Mouse (Mus musculus): ENCODE results near the gene Srek1. TPM values are rescaled to one million over a fixed set of nuclear protein-coding genes. Genes with fewer than 3 reads are reported as not detected.

Gene Srek1
- polyA plus RNA-seq, 1 experiment from 2014 or later = 75.2 TPM

DNA sequence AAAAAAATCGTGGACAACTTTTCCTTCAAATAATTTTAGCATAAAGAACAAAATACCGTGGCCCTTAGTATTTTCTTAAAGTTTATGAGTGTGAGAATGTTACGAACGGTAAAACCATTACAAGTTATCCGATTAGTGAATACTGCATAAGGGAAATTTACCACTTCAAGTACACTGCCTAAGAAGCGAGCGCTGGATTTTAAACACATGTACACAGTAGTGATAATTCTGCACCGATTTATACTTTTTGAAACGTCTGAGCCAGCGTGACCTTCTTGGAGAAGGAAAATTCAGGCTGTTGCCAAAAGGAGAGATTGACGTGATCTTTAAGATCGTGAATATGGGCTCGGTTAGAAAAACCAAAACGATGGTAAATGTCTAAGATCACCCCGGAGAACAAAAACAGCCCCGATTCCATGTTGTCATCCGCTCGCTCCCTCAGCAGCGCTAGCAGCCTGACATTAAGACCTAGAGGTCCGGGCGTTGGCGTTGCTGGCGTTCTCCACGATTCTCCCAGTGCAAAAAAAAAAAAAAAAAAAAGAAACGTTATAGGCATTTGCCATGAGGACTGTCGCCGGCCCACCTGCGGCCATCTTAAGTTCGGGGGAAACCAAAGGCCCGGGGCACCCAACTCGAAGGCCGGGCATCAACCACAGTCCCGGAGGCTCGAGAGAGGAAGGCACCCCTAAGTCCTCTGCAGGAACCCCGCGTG, 845 bp downstream of the Srek1 start:
- peak overlapping the region; percentile 87 for H3K9ac ChIP-seq

DNA sequence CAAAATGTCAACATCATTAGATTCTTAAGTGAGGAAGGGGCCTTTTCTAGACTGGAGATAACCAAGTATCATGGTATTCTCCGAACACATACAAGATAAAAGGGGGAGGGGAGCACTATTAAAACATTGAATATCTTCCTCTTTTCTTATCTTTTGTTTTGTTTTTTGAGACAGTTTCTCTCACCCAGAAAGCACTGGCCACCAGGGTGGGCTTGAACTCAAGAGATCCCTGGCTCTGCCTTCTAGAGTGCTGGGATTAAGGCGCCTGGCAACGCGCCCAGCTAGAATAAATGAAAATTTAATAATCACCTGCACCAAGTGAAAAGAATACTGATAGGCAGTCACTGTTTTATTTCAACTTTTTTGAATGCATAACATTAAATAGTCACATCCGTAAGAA, 1.5 kb downstream of the Srek1 start:
- no peak for ATAC-seq (ENCODE audit: low read depth)
- Histone ChIP-seq H3K4me1 (replicated peaks) (peaks cover 31% of the 10 kb centered on the region), H3K27ac (replicated peaks) (no peak overlapping the region), H3K9me3 (no peaks in the 10 kb centered on the region), H3K4me3 (peak overlapping the region; percentile 67), H3K4me2 (peak overlapping the region; percentile 64), H3K36me3 (peaks cover 1% of the 10 kb centered on the region), H3K9ac (peak overlapping the region; percentile 87), H3K27me3 (no peaks in the 10 kb centered on the region)
- WGBS = 37% methylated on average over 5 of the region's 5 CpGs

More for the DNA sequence above, 845 bp downstream of the Srek1 start:
- H3K9me3 ChIP-seq = no peaks in the 10 kb centered on the region
- no peaks in the 10 kb centered on the region for H3K27me3 ChIP-seq
- H3K4me1 ChIP-seq (replicated peaks) = peaks cover 31% of the 10 kb centered on the region
- peak overlapping the region; percentile 64 for H3K4me2 ChIP-seq
- 3% methylated on average over 36 of the region's 36 CpGs for WGBS
- ATAC-seq (ENCODE audit: low read depth) = peak; percentile 81; the same call in 1 of the 2 replicates
- peak overlapping the region; percentile 67 for H3K4me3 ChIP-seq
- H3K27ac ChIP-seq (replicated peaks) = peak overlapping the region; percentile 99
- H3K36me3 ChIP-seq = no peaks in the 10 kb centered on the region

DNA sequence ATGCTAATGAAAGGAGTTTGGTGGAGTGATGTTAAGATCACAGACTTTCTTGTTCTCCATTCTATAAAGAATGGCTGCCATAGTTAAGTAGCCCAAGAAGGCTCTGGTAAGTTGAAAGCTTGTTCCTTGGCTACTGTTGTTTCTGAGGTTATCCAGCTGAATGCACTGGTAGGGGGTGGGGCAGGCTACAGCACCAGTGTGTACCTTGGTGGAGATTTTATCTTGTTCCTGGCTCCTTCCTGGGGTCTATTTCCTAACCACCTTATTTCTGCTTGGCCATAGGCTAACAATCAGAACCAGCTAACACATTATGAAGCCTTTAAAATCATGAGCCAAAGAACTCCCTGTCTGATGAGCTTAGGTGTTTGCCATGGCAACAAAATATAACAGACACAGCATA, 3.6 kb downstream of the Srek1 start:
- Histone ChIP-seq H3K9ac (no peak overlapping the region), H3K27me3 (no peaks in the 10 kb centered on the region), H3K4me2 (no peak overlapping the region), H3K4me1 (replicated peaks) (peaks cover 31% of the 10 kb centered on the region), H3K36me3 (peaks cover 16% of the 10 kb centered on the region), H3K4me3 (no peak overlapping the region), H3K27ac (replicated peaks) (no peak overlapping the region), H3K9me3 (no peaks in the 10 kb centered on the region)
- ATAC-seq (ENCODE audit: low read depth) = no peak

DNA sequence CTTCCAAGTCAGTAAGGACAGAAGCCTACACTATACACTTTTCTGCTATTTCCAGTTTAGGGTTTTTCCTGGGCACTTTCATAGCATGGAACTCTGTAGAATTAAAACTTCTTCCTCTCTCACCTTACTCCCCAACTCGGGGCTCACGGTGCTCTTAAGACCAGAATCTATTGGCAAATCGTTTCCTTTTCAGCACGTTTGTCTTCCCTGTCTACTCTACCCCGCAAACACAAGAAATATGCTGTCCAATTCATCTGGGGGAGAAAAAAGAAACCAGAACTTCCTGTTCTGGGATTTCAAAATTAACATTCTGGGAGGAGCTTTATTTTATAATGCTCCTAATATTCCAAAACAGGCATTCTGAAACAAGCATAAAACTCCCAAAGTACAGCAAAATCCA, 6.5 kb downstream of the Srek1 start:
- Histone ChIP-seq H3K36me3 (peaks cover 24% of the 10 kb centered on the region), H3K9ac (no peak overlapping the region), H3K27me3 (no peaks in the 10 kb centered on the region), H3K9me3 (no peaks in the 10 kb centered on the region), H3K27ac (replicated peaks) (no peak overlapping the region; the same call in 1 of the 2 replicates), H3K4me1 (replicated peaks) (peaks cover 23% of the 10 kb centered on the region), H3K4me2 (no peak overlapping the region), H3K4me3 (no peak overlapping the region)
- ATAC-seq (ENCODE audit: low read depth) = no peak
- 84% methylated on average over 5 of the region's 5 CpGs for WGBS

DNA sequence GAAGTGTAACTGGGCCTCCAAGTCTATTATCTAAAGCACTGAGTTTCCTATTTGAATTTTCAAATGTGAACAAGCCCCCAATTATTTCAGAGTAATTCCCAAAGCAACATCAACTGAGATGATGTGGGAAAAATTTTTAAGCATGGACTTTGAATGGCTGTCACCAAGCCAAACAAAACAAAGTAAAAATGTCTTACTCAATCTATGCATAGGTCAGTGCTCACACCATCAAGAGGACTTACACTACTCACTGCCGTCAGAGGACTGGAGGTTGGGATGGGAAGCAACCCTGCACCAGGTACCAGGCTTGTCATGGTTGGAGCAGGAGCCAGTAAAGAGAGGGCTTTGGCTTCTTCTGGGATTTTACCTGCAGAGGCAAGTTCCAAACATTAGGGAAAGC, 10.8 kb downstream of the Srek1 start:
- Histone ChIP-seq H3K27ac (replicated peaks) (no peak overlapping the region), H3K4me3 (no peak overlapping the region), H3K9me3 (no peaks in the 10 kb centered on the region), H3K4me1 (replicated peaks) (no peaks in the 10 kb centered on the region), H3K36me3 (peaks cover 60% of the 10 kb centered on the region), H3K9ac (no peak overlapping the region), H3K4me2 (no peak overlapping the region), H3K27me3 (no peaks in the 10 kb centered on the region)
- no peak for ATAC-seq (ENCODE audit: low read depth)
- 66% methylated on average over 1 of the region's 1 CpGs for WGBS

DNA sequence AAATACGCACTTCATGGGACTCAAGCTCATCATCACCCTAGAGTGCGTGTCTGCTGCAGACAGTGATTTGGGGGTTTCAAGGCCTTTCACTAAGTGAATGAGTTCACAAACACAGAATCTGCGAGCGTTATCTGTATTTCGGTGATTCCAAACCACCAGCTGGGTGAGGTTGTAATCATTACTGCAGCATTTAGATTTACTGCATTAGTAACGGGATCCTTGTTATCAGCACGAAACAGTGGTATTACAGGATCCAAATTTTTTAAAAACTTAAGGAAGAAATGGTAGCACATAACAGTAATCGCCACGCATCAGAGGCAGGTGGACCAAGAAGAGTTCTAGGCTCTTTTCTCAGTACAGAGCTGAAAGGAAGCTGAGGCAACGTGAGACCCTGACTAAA, 12.4 kb downstream of the Srek1 start:
- peaks cover 69% of the 10 kb centered on the region for H3K36me3 ChIP-seq
- no peak overlapping the region for H3K9ac ChIP-seq
- no peaks in the 10 kb centered on the region for H3K4me1 ChIP-seq (replicated peaks)
- no peak overlapping the region for H3K4me3 ChIP-seq
- WGBS = 94% methylated on average over 10 of the region's 10 CpGs
- H3K27me3 ChIP-seq = no peaks in the 10 kb centered on the region
- no peaks in the 10 kb centered on the region for H3K9me3 ChIP-seq
- ATAC-seq (ENCODE audit: low read depth) = no peak
- H3K27ac ChIP-seq (replicated peaks) = no peak overlapping the region
- no peak overlapping the region for H3K4me2 ChIP-seq

DNA sequence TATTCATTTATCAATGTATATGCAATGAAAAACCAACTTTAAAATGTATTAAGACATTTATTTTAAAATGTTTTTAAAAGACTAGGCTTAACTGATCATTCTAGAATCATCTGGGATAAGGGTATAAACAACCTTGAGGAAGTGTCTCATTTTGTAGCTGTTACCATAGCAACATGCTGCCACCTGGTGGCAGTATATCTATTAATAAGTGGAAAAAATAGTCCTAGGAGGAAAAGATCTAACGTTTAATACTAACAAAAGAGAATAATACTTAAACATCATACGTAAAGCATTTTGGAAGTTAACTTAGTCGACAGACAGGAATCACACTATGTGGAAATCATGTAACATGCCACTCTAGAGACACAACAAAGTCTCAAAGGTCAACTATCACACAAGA, 23.0 kb downstream of the Srek1 start:
- no peak overlapping the region for H3K4me3 ChIP-seq
- H3K4me2 ChIP-seq = no peak overlapping the region
- H3K27ac ChIP-seq (replicated peaks) = no peak overlapping the region
- no peaks in the 10 kb centered on the region for H3K27me3 ChIP-seq
- H3K36me3 ChIP-seq = peaks cover 71% of the 10 kb centered on the region
- no peak for ATAC-seq (ENCODE audit: low read depth)
- no peak overlapping the region for H3K9ac ChIP-seq
- no peaks in the 10 kb centered on the region for H3K4me1 ChIP-seq (replicated peaks)
- 63% methylated on average over 3 of the region's 3 CpGs for WGBS
- no peaks in the 10 kb centered on the region for H3K9me3 ChIP-seq

DNA sequence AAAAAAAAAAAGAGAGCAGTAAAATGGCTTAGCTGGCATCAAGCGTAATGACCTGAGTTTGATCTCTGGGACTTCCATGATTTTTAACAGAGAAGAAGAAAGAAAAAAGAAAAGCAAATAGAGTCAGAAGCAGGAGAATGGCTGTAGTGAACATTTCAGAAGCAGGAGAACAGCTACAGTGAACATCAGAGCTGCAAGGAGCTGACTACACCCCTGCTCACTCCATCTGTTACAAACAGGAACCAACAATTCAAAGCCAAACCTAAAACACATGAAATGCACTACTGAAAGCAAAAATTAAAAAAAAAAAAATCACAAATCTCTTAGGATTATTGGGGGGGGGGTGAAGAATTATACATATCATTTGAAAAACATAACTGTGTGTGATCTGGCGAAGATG, 28.7 kb downstream of the Srek1 start:
- H3K36me3 ChIP-seq = peaks cover 78% of the 10 kb centered on the region
- H3K27ac ChIP-seq (replicated peaks) = no peak overlapping the region
- no peak for ATAC-seq (ENCODE audit: low read depth)
- H3K27me3 ChIP-seq = no peaks in the 10 kb centered on the region
- no peaks in the 10 kb centered on the region for H3K4me1 ChIP-seq (replicated peaks)
- 96% methylated on average over 2 of the region's 2 CpGs for WGBS
- H3K4me3 ChIP-seq = no peak overlapping the region
- no peak overlapping the region for H3K9ac ChIP-seq
- no peaks in the 10 kb centered on the region for H3K9me3 ChIP-seq
- H3K4me2 ChIP-seq = no peak overlapping the region

DNA sequence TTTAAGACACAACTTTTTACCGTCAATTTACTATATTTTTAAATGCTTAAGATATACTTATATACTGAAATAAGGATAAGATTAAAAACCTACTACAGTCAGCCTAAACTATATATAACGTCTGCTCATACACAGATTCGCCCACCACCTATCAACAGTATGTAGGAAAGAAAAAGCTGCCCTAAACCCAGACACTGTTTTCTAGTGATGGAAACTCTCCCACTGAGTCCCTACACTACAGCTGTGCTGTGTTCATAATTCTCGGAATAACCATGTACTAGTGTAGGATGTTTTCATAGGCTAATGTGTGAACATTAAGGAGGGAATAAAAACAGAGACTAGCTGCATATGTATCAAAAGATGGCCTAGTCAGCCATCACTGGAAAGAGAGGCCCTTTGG, 29.2 kb downstream of the Srek1 start:
- no peak for ATAC-seq (ENCODE audit: low read depth)
- Histone ChIP-seq H3K9ac (no peak overlapping the region), H3K27ac (replicated peaks) (no peak overlapping the region), H3K9me3 (no peaks in the 10 kb centered on the region), H3K4me1 (replicated peaks) (no peaks in the 10 kb centered on the region), H3K27me3 (no peaks in the 10 kb centered on the region), H3K4me3 (no peak overlapping the region), H3K4me2 (no peak overlapping the region), H3K36me3 (peaks cover 74% of the 10 kb centered on the region)
- 92% methylated on average over 4 of the region's 4 CpGs for WGBS

DNA sequence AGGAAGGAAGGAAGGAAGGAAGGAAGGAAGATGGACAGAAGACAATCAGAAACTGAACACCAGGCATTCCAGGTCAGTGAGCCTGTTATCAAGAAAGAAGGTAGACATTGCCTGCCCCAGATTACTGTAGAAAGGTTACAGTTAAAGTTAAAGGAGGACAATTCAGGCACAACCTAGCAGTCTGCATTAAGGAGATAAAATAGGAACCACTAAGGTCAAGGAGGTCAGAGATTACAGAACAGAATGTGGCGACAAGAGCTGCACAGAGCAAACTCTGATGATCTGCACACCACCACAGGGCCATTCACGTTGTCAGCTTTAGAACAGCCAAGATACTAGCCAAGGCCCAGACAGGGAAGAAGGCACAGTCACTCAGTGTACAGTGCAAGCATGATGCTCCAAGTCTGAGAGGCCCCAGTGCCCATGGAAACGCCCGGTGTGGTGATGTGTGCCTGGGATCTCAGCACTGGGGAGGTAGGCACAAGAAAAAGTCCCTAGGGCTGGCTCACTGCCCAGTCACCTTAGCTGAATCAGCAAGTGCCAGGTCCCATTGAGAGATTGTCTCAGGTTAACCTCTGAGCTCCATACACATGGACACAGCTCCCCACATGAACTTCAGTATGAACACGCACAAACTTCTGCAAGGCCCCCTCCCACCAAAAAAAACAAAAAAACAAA, 38.9 kb downstream of the Srek1 start:
- no peak overlapping the region for H3K4me2 ChIP-seq
- H3K4me1 ChIP-seq (replicated peaks) = no peaks in the 10 kb centered on the region
- peaks cover 62% of the 10 kb centered on the region for H3K36me3 ChIP-seq
- ATAC-seq (ENCODE audit: low read depth) = no peak
- no peak overlapping the region for H3K9ac ChIP-seq
- no peak overlapping the region for H3K4me3 ChIP-seq
- H3K27me3 ChIP-seq = no peaks in the 10 kb centered on the region
- H3K9me3 ChIP-seq = no peaks in the 10 kb centered on the region
- WGBS = 86% methylated on average over 5 of the region's 5 CpGs
- H3K27ac ChIP-seq (replicated peaks) = no peak overlapping the region

DNA sequence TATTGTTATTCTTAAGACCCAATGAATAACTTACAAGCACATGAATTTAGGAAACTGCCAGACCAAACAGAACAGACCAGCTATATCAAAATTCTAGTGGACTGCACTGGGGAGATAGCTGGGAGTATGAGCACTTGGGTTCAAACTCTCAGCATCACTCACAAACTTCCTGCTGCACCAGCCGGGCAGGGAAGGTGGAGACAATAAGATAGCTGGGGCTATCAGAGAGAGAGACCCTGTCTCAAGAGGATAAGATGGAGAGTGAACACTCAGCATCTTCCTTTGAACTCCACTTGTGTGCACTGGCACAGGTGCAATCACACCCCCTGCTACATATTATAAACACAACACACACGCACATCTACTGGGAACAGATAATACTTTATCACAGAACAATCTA, 47.5 kb downstream of the Srek1 start:
- no peak overlapping the region for H3K4me3 ChIP-seq
- H3K27me3 ChIP-seq = no peaks in the 10 kb centered on the region
- peaks cover 6% of the 10 kb centered on the region; the same call in 1 of the 2 replicates for H3K36me3 ChIP-seq
- no peak overlapping the region for H3K4me2 ChIP-seq
- no peak overlapping the region for H3K9ac ChIP-seq
- ATAC-seq (ENCODE audit: low read depth) = no peak
- H3K9me3 ChIP-seq = no peaks in the 10 kb centered on the region
- H3K27ac ChIP-seq (replicated peaks) = no peak overlapping the region
- no peaks in the 10 kb centered on the region for H3K4me1 ChIP-seq (replicated peaks)
- 87% methylated on average over 2 of the region's 2 CpGs for WGBS

DNA sequence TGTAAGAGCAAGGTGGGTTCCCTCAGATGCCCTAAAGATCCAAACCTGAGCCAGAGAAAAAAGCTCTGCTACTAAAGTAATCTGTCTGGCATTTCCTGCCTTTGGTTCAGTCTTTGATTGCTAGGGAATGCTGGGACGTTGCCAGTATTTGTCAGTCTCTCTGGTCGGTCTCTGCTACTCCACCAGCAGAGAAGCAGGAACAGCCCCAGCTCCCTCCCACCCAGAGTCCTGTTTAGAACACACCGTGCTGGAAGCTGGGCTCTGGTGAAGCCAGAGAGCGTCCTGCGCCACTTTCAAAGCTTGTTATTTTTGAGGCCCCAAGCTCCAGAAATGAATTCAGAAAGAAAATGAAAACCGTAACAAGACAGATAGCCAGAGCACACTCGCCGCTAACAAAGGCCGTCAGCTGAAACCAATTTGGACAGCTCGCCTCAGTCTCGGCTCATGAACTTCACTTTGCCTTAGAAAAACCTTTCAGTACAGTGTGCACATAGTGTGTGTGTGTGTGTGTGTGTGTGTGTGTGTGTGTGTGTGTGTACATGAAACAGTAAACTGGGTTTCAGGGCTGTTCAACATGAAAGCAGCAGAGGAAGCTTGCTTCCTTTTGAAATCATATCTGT, 62.9 kb downstream of the Srek1 start:
- ATAC-seq (ENCODE audit: low read depth) = no peak
- no peak overlapping the region for H3K4me2 ChIP-seq
- no peak overlapping the region for H3K4me3 ChIP-seq
- 0 out of 2 replicates have a peak overlapping the region, but pooled peaks have one; percentile 1 for H3K27ac ChIP-seq (replicated peaks)
- H3K27me3 ChIP-seq = no peaks in the 10 kb centered on the region
- no peaks in the 10 kb centered on the region for H3K9me3 ChIP-seq
- peaks cover 2% of the 10 kb centered on the region; the same call in 1 of the 2 replicates for H3K4me1 ChIP-seq (replicated peaks)
- no peak overlapping the region for H3K9ac ChIP-seq
- 69% methylated on average over 11 of the region's 11 CpGs for WGBS
- no peaks in the 10 kb centered on the region for H3K36me3 ChIP-seq
